Comparison of ENCODE assay signal across 19 mouse cellular contexts in the genomic region with DNA sequence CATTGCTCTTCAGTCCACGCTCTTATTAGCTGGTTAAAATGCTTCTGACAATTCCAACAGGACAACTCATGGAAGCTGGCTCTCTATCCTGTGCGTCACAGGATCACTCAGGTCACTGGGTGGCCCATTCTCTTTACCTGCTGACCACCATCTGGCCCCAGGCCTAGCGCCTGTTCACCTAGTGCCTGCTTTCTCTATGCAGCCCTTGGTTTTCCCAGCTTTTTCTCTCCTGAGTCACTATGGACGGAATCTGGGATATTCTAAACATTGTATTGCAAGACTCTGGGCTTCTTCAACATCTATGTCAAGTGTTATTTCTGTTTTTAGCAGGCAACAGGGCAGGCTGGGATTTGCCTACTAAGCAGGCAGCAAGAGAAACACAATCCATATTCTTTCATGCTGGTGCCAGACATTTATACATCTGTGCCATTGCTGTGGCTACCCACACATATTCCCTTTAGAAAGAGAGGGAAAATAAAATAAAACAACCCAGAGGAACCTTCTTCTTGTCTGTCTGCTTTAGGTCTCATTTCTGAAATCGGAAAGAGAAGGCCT.
DNase-seq lines count a peak whose midpoint lies in the region; ATAC-seq lines count a peak whose summit lies in the region.
"Had no signal": no experiment of that assay in that cellular context is flagged by ENCODE, and none has a peak within 500 bp of the region (broad histone marks: within the 10 kb centered on the region; RNA-seq: fewer than 3 reads in every experiment).

No protein-coding gene starts in this region.

- peak; percentile 76 for ATAC-seq in frontal cortex, adult (ENCODE audit: low TSS enrichment)
- ATAC-seq: CD4-positive, CD25-positive, alpha-beta regulatory T cell, adult 4 months; forebrain, embryonic 14.5 days; forebrain, embryonic 16.5 days had no signal

- DNase-seq in frontal cortex, postnatal 10 days (ENCODE audit: low spot score in 2 of 2): no peak
- DNase-seq in NIH3T3 (ENCODE audit: low read depth): peak; percentile 76
- peak; percentile 63 for DNase-seq in brain, adult 2 months (ENCODE audit: low read depth, low spot score)
- no peak for DNase-seq in urinary bladder, adult 18-20 months (ENCODE audit: low spot score in 2 of 2)
- DNase-seq: adrenal gland, adult 8-10 months; adrenal gland, postnatal 14 days; adrenal gland, postnatal 36 days; B cell, adult 2 months; cerebellum, adult 11 months; cerebellum, adult 18-20 months; cerebellum, adult 8-10 months; cerebellum, adult 9-11 months; cerebellum, postnatal 14 days; cerebellum, postnatal 36 days; embryo, embryonic 11 days had no signal

Comparison
In these comparisons a context has a peak if more than half of its experiments do, and no peak if none do; other contexts are left out.
1. DNase-seq: peak in NIH3T3 (single experiment) and brain, adult 2 months (single experiment); none in frontal cortex, postnatal 10 days (0 of 2) and urinary bladder, adult 18-20 months (0 of 2).